Mouse (Mus musculus) retina, embryonic 14.5 days (tissue): ENCODE results near the gene D930048N14Rik.
A peak's percentile ranks its signal among the peaks of the same experiment; 100 is the strongest.
"Not testable (repeated sequence)": the region's sequence is repeated elsewhere in the genome, so short reads cannot be mapped to it uniquely, and the experiment has no call there.

Experiments used
- DNase-seq: peaks from one replicate; pipeline ENCODE4 v3.0.0-alpha.2; 2015; ENCODE audit warnings: low spot score

The D930048N14Rik gene

GRCm38 (mm10) chr11:51653736-51654135 is 3.0 kb downstream of the D930048N14Rik start:
- no peak for DNase-seq

- no peak for DNase-seq
Measured at GRCm38 (mm10) chr11:51654891-51655290, 4.1 kb downstream of the D930048N14Rik start.

GRCm38 (mm10) chr11:51656798-51657521 is 6.2 kb downstream of the D930048N14Rik start:
- no peak for DNase-seq

- DNase-seq = no peak
Measured at GRCm38 (mm10) chr11:51658291-51658690, 7.5 kb downstream of the D930048N14Rik start.

- no peak for DNase-seq
Measured at GRCm38 (mm10) chr11:51658705-51659104, 8.0 kb downstream of the D930048N14Rik start.

GRCm38 (mm10) chr11:51661867-51662365 is 11.2 kb downstream of the D930048N14Rik start:
- DNase-seq = no peak

GRCm38 (mm10) chr11:51662632-51663031 is 11.9 kb downstream of the D930048N14Rik start:
- no peak for DNase-seq

GRCm38 (mm10) chr11:51664747-51665146 is 14.0 kb downstream of the D930048N14Rik start:
- DNase-seq = not testable (repeated sequence)

- no peak for DNase-seq
Measured at GRCm38 (mm10) chr11:51670846-51671245, 20.1 kb downstream of the D930048N14Rik start.

GRCm38 (mm10) chr11:51671376-51671775 is 20.6 kb downstream of the D930048N14Rik start:
- DNase-seq = no peak

GRCm38 (mm10) chr11:51673291-51673690 is 22.5 kb downstream of the D930048N14Rik start:
- no peak for DNase-seq

GRCm38 (mm10) chr11:51675386-51675785 is 24.6 kb downstream of the D930048N14Rik start:
- no peak for DNase-seq

- no peak for DNase-seq
Measured at GRCm38 (mm10) chr11:51677737-51678418, 27.1 kb downstream of the D930048N14Rik start.

GRCm38 (mm10) chr11:51679466-51679865 is 28.7 kb downstream of the D930048N14Rik start:
- no peak for DNase-seq

GRCm38 (mm10) chr11:51681324-51681975 is 30.7 kb downstream of the D930048N14Rik start:
- peak; percentile 89 for DNase-seq

- DNase-seq = no peak
Measured at GRCm38 (mm10) chr11:51681976-51682374, 31.2 kb downstream of the D930048N14Rik start.

- peak; percentile 100 for DNase-seq
Measured at GRCm38 (mm10) chr11:51688330-51689328, 37.9 kb downstream of the D930048N14Rik start, which contains the start of gene 0610009B22Rik. 0610009B22Rik (minus strand) TSS chr11:51688874.

GRCm38 (mm10) chr11:51689343-51689742 is 38.6 kb downstream of the D930048N14Rik start:
- DNase-seq = no peak

GRCm38 (mm10) chr11:51690597-51690996 is 39.8 kb downstream of the D930048N14Rik start:
- DNase-seq = not testable (repeated sequence)

GRCm38 (mm10) chr11:51694984-51695383 is 44.2 kb downstream of the D930048N14Rik start:
- no peak for DNase-seq

GRCm38 (mm10) chr11:51702831-51703230 is 52.1 kb downstream of the D930048N14Rik start:
- DNase-seq = no peak
